Mouse (Mus musculus): ENCODE data around the gene Srp72.

DNA sequence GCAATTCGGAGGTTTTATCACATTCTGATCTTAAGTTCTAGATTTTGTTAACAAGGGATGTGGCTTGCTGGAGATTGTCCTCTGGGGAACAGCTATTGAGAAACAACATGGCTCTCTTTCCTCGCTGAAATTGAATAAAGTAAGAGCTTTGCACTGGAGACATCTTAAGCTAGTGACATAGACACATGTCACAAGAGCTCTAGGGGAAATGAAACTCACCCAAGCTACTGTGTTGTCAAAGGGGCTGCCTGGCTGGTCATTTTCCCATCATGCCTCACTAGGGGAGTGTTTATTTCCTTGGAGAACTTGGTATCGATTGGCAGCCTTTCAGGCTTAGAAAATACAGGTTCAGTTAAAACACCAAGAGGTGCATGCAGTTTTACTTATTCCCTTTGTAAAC is 38.7 kb downstream of the Srp72 start:
- no peak for TF ChIP-seq POLR2A (IDR thresholded peaks at IDR 0.05; ENCODE audit: control insufficient read depth, extremely low read depth, insufficient read depth, low read length, poor library complexity)
- no peak for TF ChIP-seq CTCF (IDR thresholded peaks at IDR 0.05; ENCODE audit: borderline replicate concordance, control insufficient read depth, extremely low read depth, insufficient read depth, low read length, poor library complexity)
